Mouse (Mus musculus) thymus, adult 2 months (tissue): ENCODE measurements at regions not wholly inside any gene's neighbourhood (a gene's known extent, or its start where the extent isn't known, plus 50 kb on each side); places are given as distances from the start of the nearest gene placed in this dataset.

Experiments
- CTCF ChIP-seq: fragments of 200-500 bp; IDR thresholded peaks from 2 replicates; pipeline ENCODE4 v1.5.1; 2012; ENCODE audit warnings: mild to moderate bottlenecking, control low read depth, low read length, moderate library complexity, borderline replicate concordance; ENCODE audit not compliant: control insufficient read depth, poor library complexity, insufficient read depth; ENCODE audit errors: extremely low read depth
- POLR2A ChIP-seq: fragments of 200-500 bp; IDR thresholded peaks from 2 replicates; pipeline ENCODE4 v1.6.1; 2012; ENCODE audit warnings: mild to moderate bottlenecking, low read length, control low read depth, moderate library complexity; ENCODE audit not compliant: control insufficient read depth, poor library complexity, insufficient read depth; ENCODE audit errors: extremely low read depth

GRCm38 (mm10) chr14:99748166-99748565 is 449.7 kb downstream of the Klf5 start:
- TF ChIP-seq POLR2A (no peak), CTCF (no peak)
